Mouse (Mus musculus) liver, embryonic 14.5 days (tissue): ENCODE data around the gene Efl1. TPM values are rescaled to one million over a fixed set of nuclear protein-coding genes. Genes with fewer than 3 reads are reported as not detected.

Experiments used
- ATAC-seq: fragments of 200-750 bp; cut with Nextera tagmentation; 2 replicates; pipeline ENCODE4 v1.8.0; 2017; ENCODE audit warnings: moderate number of reproducible peaks, mild to moderate bottlenecking, moderate library complexity; ENCODE audit not compliant: insufficient read depth
- DNase-seq, 3 experiments: peaks; one replicate each; pipeline ENCODE4 v3.0.0-alpha.2; 2012 to 2013; ENCODE audit warnings: low read depth in 3 of 3, low spot score in 3 of 3
- H3K27ac ChIP-seq: fragments of 300-500 bp; sonication (generic); 2 replicates; pipeline ENCODE4 v1.5.1; 2014; ENCODE audit warnings: moderate library complexity, mild to moderate bottlenecking, control low read depth, inconsistent platforms
- H3K27me3 ChIP-seq: fragments of 300-500 bp; sonication (generic); 2 replicates; pipeline ENCODE4 v1.6.1; 2014; ENCODE audit warnings: mild to moderate bottlenecking, low read length, moderate library complexity; ENCODE audit not compliant: control insufficient read depth, insufficient read depth
- H3K36me3 ChIP-seq: fragments of 300-500 bp; sonication (generic); replicated peaks from 2 replicates; pipeline ENCODE4 v1.6.1; 2014; ENCODE audit warnings: low read depth; ENCODE audit not compliant: control insufficient read depth, insufficient read depth
- H3K4me1 ChIP-seq, 2 experiments: fragments of 200-500 bp in 1 of 2; fragments of 300-500 bp in 1 of 2; sonication (generic) in 1 of 2; replicated peaks; 2 replicates each; pipeline ENCODE4 v1.6.1; 2012 to 2014; ENCODE audit warnings: antibody characterized with exemption in 1 of 2, inconsistent platforms in 1 of 2, low read length in 1 of 2; ENCODE audit not compliant: control insufficient read depth in 2 of 2, insufficient read depth in 2 of 2
- H3K4me2 ChIP-seq: fragments of 300-500 bp; sonication (generic); 2 replicates; pipeline ENCODE4 v1.6.1; 2014; ENCODE audit warnings: low read depth, mild to moderate bottlenecking, control low read depth, moderate library complexity
- H3K4me3 ChIP-seq, 2 experiments: fragments of 200-500 bp in 1 of 2; fragments of 300-500 bp in 1 of 2; sonication (generic) in 1 of 2; 2 replicates each; pipeline ENCODE4 v1.5.1; 2012 to 2014; ENCODE audit warnings: low read depth in 2 of 2, low read length in 2 of 2, mild to moderate bottlenecking in 2 of 2, control low read depth in 1 of 2, inconsistent platforms in 1 of 2, moderate library complexity in 1 of 2; ENCODE audit not compliant: insufficient read depth in 1 of 2
- H3K9ac ChIP-seq: fragments of 300-500 bp; sonication (generic); replicated peaks from 2 replicates; pipeline ENCODE4 v1.6.1; 2014; ENCODE audit warnings: mild to moderate bottlenecking, control low read depth, moderate library complexity
- H3K9me3 ChIP-seq: fragments of 300-500 bp; sonication (generic); 2 replicates; pipeline ENCODE4 v1.6.1; 2016; ENCODE audit warnings: low read length, mixed read lengths; ENCODE audit not compliant: control insufficient read depth
- CTCF ChIP-seq: IDR thresholded peaks from 2 replicates; pipeline ENCODE4 v1.5.1; 2016; ENCODE audit warnings: antibody characterized with exemption, low read depth, control low read depth
- EP300 ChIP-seq: IDR thresholded peaks from 2 replicates; pipeline ENCODE4 v1.6.1; 2016; ENCODE audit warnings: antibody characterized with exemption, low read depth
- WGBS: fragments of 180-500 bp; shearing (Covaris S2); extraction: QIAGEN DNeasy Blood & Tissue Kit; methylation state at CpG from one replicate; pipeline ENCODE4 v1.1.7; 2014; ENCODE audit not compliant: insufficient replicate concordance; 5-methylcytosine and 5-hydroxymethylcytosine counted together
- polyA plus RNA-seq, 2 experiments: library from polyadenylated mRNA; depleted of rRNA in 1 of 2; stranded (reverse) in 1 of 2; unstranded in 1 of 2; fragments of >200 nt; fragmentation: Nextera tagmentation in 1 of 2; extraction: Ambion mirVana in 1 of 2; gene quantifications; 2 replicates each; pipeline versions ENCODE4 v1.2.1 to v1.2.3; 2012 to 2014

Gene Efl1
- polyA plus RNA-seq, 2 experiments = 3.2 to 8.0 TPM

DNA sequence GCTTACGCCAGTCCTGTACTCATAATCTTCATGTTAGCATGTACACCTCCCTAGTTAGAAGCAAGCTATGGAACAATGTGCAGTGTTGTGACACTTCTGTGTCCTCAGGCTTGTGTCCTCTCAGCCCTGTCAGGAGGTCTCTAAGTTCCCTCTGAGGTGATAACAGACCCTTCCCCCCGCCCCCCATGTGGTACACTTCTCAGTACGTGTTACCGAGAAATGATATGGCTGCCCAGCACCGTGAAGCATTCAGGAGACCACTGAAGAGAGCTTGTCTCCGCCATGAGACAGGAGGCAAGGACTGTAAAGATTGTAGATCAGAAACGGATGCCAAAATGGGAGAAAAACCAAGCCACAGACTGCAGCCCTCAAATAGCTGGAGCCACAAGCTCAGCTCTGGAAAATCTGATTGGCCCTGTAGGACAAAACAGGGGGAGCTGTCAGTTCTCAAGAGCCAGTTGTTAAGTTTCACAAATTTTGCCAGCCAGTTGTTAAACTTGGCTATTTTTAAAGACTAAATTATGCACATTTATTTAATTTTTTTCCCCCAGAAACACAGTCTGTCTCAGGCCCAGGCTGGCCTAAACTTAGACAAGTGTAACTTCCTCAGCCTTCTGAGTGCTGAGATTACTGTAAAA, 74.2 kb downstream of the Efl1 start:
- Histone ChIP-seq H3K4me3 (no peak overlapping the region), H3K27me3 (no peaks in the 10 kb centered on the region), H3K9ac (no peak overlapping the region), H3K27ac (no peak overlapping the region), H3K4me1 (no peaks in the 10 kb centered on the region; a peak in 1 of 4 replicates), H3K9me3 (no peaks in the 10 kb centered on the region), H3K4me2 (no peak overlapping the region), H3K36me3 (no peaks in the 10 kb centered on the region)
- WGBS = 60% methylated on average over 7 of the region's 7 CpGs
- no peak for TF ChIP-seq EP300
- TF ChIP-seq CTCF = no peak
- no peak for DNase-seq
- ATAC-seq = no peak

DNA sequence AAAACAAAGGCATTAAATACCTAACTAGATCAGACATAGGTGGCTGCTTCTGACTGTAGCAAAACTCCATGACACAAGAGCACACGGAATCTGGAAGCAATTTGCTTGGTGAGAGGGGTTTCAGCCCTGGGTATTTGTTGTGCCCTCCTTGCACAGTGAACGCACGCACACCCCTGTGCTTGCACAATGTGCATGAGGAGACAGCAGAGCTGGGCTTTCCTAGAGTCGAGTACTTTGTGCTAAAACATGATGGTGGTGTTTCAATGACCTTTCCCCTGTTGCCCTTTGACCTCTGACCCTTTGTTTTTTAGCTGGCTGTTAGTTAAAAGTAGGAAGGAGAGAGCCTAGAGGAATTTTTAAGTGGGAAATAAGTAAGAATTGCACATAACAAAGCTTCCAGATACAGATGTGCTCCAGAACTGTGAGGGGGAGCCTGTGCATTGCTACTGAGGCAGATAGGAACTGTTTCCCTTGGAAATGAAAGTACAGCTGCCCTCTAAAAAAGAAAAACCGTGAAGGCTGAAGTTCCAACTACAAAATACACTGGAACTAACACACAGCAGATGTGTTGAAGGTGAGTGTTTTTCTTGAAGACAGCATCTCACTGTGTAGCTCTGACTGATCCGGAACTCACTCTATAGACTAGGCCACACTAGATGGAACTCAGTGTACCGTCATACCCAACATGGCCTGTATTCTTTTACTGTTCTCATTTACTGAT, 74.9 kb downstream of the Efl1 start:
- DNase-seq (no peak), ATAC-seq (no peak)
- Histone ChIP-seq H3K4me3 (no peak overlapping the region), H3K9me3 (no peaks in the 10 kb centered on the region), H3K27me3 (no peaks in the 10 kb centered on the region), H3K9ac (no peak overlapping the region), H3K36me3 (no peaks in the 10 kb centered on the region), H3K4me1 (no peaks in the 10 kb centered on the region; a peak in 1 of 4 replicates), H3K27ac (no peak overlapping the region), H3K4me2 (no peak overlapping the region)
- TF ChIP-seq CTCF (no peak), EP300 (no peak)
- 67% methylated on average over 7 of the region's 7 CpGs for WGBS

DNA sequence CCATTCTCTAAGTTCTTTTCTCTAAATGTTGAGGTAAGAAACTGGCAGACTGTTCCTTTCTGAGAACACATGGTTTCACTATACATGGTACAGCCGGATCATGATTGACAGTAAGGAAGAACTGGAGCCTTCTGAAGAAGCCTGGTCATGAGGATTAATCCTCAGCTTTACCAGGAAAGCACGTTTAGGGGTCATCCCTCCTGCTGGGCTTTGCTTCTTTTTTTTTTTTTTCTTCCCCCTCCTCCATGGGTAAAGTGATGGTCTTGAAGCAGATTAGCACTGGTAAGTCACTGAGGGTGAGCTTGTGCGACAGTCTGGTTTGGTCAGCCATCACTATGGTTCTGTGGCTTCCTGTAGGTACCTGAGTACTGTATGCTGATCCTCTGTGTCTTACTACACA, 76.1 kb downstream of the Efl1 start:
- DNase-seq = no peak
- WGBS = 62% methylated on average over 3 of the region's 3 CpGs
- H3K4me3 ChIP-seq = no peak overlapping the region
- H3K9ac ChIP-seq = no peak overlapping the region
- no peaks in the 10 kb centered on the region for H3K9me3 ChIP-seq
- H3K4me1 ChIP-seq = no peaks in the 10 kb centered on the region; a peak in 1 of 4 replicates
- no peak overlapping the region for H3K4me2 ChIP-seq
- no peaks in the 10 kb centered on the region for H3K27me3 ChIP-seq
- no peak overlapping the region for H3K27ac ChIP-seq
- no peaks in the 10 kb centered on the region for H3K36me3 ChIP-seq
- no peak for ATAC-seq
- TF ChIP-seq CTCF = no peak
- no peak for TF ChIP-seq EP300

DNA sequence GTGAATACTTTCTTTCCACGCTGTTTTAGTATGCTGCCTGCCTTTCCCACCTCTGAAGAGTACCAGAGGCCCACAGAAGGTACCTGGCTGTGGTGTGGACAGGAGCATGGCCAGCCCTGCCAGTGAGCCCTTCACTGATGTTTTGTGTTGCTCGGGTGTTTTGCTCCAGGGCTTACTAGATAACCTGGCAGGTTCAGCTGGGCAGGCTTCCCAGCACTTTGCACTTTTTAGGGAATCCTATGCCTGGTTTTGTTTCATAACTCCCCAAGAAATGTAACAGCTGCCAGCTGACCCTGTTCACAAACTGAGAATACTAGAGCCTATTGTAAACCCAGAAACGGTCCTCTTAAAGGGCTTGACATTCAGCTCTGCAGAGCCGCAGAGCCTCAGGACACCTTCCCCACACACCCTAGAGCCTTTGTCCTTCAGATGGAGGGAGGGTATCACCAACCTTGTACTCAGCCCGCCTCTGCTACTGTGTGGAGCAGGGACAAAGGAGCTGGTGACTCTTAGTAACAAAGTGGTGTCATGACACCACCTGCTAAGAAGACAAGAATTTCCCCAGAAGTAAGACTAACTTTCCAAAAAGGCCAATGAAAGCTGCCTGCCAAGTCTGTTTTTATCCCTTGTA, 76.7 kb downstream of the Efl1 start:
- H3K27me3 ChIP-seq = no peaks in the 10 kb centered on the region
- no peaks in the 10 kb centered on the region for H3K36me3 ChIP-seq
- no peak overlapping the region for H3K4me3 ChIP-seq
- no peak overlapping the region for H3K27ac ChIP-seq
- H3K9me3 ChIP-seq = no peaks in the 10 kb centered on the region
- ATAC-seq (no peak), DNase-seq (no peak)
- H3K9ac ChIP-seq = no peak overlapping the region
- TF ChIP-seq EP300 (no peak), CTCF (no peak)
- WGBS = 70% methylated on average over 5 of the region's 5 CpGs
- H3K4me2 ChIP-seq = no peak overlapping the region
- no peaks in the 10 kb centered on the region for H3K4me1 ChIP-seq

DNA sequence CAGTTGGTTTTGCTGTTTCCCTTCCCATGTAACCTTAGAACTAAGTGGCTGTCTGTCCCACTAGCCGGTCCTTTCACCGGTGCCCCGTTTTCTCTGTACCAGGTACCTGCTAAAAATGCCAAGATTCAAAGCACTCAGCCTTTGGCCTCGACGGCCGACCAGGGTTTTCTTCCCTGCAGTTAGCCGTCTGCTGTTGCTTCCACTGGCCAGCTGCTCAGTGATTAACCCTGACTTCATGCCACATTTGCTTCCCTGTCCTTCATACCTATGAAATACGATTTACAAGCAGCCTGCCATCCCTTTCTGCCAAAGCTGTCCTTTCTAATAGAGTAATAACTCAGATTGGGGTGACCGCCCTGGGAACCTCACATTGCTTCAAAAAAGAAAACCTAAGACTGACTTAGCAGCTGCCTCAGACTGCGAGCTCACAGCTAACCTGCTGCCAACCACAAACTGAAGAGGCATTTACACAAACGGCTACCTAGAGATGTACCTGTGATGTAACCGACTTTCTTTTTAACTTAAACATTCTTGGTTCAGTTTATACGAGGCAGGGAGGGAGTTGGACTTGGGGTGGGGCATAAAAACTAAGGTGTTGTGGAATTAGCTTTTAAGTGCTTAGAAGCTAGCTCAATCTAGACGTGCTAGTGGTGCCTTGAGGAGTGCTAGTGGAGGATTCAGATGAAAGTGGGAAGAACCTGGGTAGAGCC, 77.5 kb downstream of the Efl1 start:
- Histone ChIP-seq H3K4me2 (no peak overlapping the region), H3K9me3 (no peaks in the 10 kb centered on the region), H3K27me3 (no peaks in the 10 kb centered on the region), H3K36me3 (no peaks in the 10 kb centered on the region), H3K4me1 (no peaks in the 10 kb centered on the region), H3K4me3 (no peak overlapping the region), H3K9ac (no peak overlapping the region), H3K27ac (no peak overlapping the region)
- 77% methylated on average over 14 of the region's 14 CpGs for WGBS
- DNase-seq (no peak), ATAC-seq (no peak)
- TF ChIP-seq CTCF (no peak), EP300 (no peak)
